8 mouse cellular contexts compared by ENCODE assay signal in the genomic region with DNA sequence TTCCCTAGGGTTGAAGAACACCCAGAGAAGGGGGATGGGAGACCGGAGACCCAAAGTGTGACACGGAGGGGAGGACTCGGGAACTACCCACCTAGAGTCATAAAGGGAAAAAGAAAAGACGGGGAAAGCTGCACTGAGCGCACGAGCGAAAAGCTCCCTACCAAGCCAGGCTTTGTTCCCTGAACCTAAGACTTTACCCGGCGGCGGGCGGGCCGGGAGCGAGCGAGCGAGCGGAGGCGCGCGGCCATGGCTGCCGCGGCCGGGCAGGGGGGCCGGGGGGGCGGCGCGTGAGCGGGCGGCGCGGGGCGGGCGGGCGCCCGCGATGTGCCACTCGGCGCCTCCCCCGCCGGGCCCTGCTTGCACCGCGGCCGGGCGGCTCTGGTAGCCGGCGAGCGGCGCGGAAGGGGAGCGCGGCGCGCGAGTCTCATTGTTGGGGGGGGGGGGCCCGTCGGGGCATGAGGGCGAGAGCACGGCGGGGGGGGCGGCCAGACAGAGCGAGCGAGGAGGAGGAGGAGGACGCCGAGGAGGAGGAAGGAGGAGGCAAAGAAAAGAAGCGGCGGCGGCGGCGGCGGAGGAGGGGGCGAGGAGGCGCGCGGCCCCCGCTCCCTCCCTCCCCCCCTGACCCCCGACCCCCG. TPM values are rescaled to one million over a fixed set of nuclear protein-coding genes. Genes with fewer than 3 reads are reported as not detected.
DNase-seq lines count a peak whose midpoint lies in the region; ATAC-seq lines count a peak whose summit lies in the region.

Mllt6 (plus strand) TSS at position 522 of the 635 bp plus-strand sequence.

- H3K4me2 ChIP-seq in hindbrain, embryonic 13.5 days = peak within 1 kb of the TSS; percentile 81

- ATAC-seq in hindbrain, embryonic 13.5 days (ENCODE audit: low FRiP score) = peak; percentile 48

- WGBS in hindbrain, embryonic 13.5 days = under 1% methylated on average over 31 of the region's 76 CpGs

- no peaks in the 10 kb centered on the region for H3K9me3 ChIP-seq in hindbrain, embryonic 13.5 days

- H3K27ac ChIP-seq in hindbrain, embryonic 13.5 days = peak within 1 kb of the TSS; percentile 86

- peak within 1 kb of the TSS; percentile 86 for H3K9ac ChIP-seq in hindbrain, embryonic 13.5 days

- H3K27me3 ChIP-seq in hindbrain, embryonic 13.5 days = peaks cover 29% of the 10 kb centered on the region

- peaks cover 26% of the 10 kb centered on the region for H3K36me3 ChIP-seq in hindbrain, embryonic 13.5 days

- DNase-seq in NIH3T3 (ENCODE audit: low read depth) = peak; percentile 93
- DNase-seq in cerebellum, adult 18-20 months = peak; percentile 83 to 87
- peak; percentile 65 to 67 for DNase-seq in frontal cortex, postnatal 36 days (ENCODE audit: low spot score in 2 of 2)
- DNase-seq in layer of hippocampus, postnatal 25 days (ENCODE audit: extremely low spot score in 1 of 2, low spot score in 1 of 2) = peak in 1 of 2 experiments; percentile 66
- peak; percentile 86 for DNase-seq in lung, postnatal 36 days
- peak; percentile 72 to 73 for DNase-seq in right cerebral cortex, adult 2 months (ENCODE audit: low spot score in 2 of 2)
- DNase-seq in urinary bladder, postnatal 4 days (ENCODE audit: low spot score in 2 of 2) = peak; percentile 67 to 80

- peaks cover 49% of the 10 kb centered on the region for H3K4me1 ChIP-seq in hindbrain, embryonic 13.5 days (replicated peaks)

- H3K4me3 ChIP-seq in hindbrain, embryonic 13.5 days = peak within 1 kb of the TSS; percentile 87

RNA-seq across cellular contexts. Expression of gene Mllt6, which starts in this region (rescaled TPM):
- polyA plus RNA-seq in hindbrain, embryonic 13.5 days (2015; fragmentation: Nextera tagmentation; extraction: Ambion mirVana) = 3.4 and 4.1 TPM in 2 replicates
- 100 to 1,000 TPM in 1 of 2 experiments, 10 to 100 TPM in 1; 88.5 to 105 TPM for total RNA-seq in layer of hippocampus, postnatal 25 days (2021)
